Mouse (Mus musculus) cerebellum, adult 9-10 months (tissue): Measurements from ENCODE around the gene Fuom.

Experiments
- DNase-seq: peaks from one replicate; pipeline ENCODE4 v3.0.0; 2022

Gene Fuom

GRCm38 (mm10) chr7:140098466-140098865, 3.8 kb downstream of the Fuom start:
- no peak for DNase-seq

DNA sequence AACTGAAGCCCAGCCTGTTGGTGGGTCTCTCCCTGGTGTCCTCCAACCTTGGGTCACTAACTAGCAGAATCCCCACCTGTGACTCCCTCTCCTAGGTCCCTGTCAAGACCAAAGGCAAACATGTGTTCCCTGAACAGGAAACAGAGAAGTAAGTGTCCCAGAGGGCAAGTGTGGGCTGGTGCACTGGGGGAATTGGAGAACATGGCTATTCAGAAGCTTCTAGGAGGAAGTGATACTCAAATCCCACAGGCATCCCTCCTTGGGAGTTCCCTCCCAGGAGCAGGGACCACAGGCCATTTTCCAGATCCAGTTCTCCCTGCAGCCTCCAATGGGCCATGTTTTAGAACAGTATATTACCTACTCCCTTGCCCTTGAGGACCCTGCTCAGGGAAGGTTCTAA, 6.2 kb downstream of the Fuom start:
- DNase-seq = no peak

GRCm38 (mm10) chr7:140095556-140095955, 6.7 kb downstream of the Fuom start:
- no peak for DNase-seq

DNA sequence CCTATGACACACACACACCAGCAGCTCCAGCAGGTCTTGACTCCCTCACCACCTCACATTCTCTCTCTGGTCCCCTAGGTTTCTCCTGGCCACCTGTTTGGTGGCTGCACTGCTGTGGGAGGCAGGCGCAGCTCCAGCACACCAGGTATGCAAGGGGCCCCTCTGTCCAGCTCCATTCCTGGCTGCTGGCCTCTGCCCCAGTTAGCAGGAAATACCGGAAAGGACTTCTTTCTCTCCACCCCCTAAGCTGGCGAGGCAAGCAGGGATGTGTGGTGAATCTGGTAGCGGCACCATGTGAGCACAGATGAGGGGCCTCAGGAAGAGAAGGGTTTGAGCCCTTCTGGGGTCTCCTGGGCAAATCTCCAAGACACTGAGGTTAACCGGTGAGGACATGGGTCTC, 7.3 kb downstream of the Fuom start:
- DNase-seq = no peak

DNA sequence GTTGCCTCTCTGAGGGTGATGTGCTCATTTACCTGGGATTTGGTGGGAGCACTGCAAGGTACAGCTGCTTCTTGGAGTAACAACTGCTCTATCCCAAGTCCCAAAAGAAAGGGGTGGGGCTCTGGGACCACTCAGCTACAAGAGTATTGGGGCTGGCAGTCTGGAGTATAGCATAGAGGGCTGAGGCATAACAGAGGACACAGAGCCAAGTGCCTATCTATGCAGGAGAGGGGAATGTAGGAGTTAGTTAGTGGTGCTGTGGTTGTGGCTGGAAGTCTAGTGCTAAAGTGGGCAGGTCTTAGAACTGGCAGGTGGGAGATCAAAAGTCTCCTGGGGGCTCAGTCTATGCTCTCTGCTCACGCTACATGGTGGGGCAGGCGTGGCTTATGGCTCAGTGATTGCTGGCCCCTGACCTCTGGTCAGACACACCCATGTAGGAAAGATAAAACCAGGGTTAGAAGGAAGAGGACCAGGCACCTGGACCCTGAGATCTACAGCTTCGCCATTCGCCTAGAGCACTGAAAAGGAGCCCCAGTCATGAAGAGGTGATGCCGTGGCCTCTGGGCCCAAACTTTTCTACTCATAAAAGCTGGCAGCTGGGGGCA, 9.2 kb downstream of the Fuom start, which contains the start of gene Prap1:
Prap1 (plus strand) TSS at position 472 of the 605 bp plus-strand sequence.
- no peak for DNase-seq

- DNase-seq = no peak
These were observed 11.6 kb downstream of the Fuom start for GRCm38 (mm10) chr7:140090601-140091000.

DNA sequence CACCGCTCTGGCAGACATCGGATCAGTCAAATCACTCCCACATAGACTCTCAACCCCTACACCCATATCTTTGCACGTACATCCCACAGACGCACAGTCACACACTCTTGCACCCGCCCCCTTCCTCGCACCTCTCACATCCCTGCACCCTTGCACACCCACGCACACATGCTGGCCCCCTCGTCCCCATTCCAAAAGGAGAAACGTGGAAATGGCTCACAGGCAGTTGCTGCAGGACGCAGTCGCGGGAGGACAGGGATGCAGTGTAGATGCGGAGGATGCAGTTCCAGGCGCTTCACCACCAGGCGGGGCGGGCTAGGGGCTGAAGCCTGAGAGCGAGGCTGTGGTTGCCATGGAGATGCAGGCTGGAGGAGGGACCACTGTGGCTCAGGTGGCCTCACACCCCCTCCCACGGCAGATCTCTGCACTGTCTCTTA, 20.0 kb downstream of the Fuom start, which contains the start of gene Caly:
Caly (minus strand) TSS at position 307 of the 437 bp plus-strand sequence.
- DNase-seq = peak; percentile 82

GRCm38 (mm10) chr7:140081408-140082241, 20.6 kb downstream of the Fuom start:
- peak; percentile 72 for DNase-seq

DNA sequence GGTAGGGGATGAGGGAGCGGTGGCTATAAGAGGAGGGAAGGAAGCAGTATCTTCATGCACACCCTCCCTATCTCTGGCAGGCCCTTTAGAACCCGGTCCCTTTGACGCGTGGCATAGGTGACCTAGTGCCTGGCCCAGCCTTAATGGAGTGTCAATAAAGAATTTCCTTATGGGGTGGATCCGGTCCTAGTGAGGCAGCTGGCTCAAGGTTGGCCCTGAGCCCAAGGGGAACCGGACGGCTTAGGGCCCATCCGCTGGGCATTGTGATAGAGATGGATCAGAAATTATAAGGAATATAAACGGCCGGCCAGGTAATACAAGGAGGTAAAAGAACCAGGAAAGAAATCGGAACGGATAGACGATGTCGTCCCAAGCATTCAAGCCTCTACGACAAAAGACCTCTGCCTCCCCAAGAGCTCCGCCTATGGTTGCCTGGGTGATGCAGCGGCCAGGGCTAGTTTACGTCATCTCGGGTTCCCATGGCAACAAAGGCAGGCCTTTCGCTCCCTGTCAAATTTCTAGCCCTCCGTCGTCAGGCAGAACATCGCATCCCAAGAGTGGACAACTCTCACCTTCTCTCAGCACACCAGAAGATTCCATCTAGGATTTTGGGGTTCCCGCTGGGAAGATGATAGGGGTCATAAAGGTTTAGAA, 21.6 kb downstream of the Fuom start:
- DNase-seq = peak; percentile 95

GRCm38 (mm10) chr7:140078711-140079110, 23.5 kb downstream of the Fuom start:
- DNase-seq = peak; percentile 81

- no peak for DNase-seq
These were observed 24.5 kb downstream of the Fuom start for GRCm38 (mm10) chr7:140077698-140078097.

DNA sequence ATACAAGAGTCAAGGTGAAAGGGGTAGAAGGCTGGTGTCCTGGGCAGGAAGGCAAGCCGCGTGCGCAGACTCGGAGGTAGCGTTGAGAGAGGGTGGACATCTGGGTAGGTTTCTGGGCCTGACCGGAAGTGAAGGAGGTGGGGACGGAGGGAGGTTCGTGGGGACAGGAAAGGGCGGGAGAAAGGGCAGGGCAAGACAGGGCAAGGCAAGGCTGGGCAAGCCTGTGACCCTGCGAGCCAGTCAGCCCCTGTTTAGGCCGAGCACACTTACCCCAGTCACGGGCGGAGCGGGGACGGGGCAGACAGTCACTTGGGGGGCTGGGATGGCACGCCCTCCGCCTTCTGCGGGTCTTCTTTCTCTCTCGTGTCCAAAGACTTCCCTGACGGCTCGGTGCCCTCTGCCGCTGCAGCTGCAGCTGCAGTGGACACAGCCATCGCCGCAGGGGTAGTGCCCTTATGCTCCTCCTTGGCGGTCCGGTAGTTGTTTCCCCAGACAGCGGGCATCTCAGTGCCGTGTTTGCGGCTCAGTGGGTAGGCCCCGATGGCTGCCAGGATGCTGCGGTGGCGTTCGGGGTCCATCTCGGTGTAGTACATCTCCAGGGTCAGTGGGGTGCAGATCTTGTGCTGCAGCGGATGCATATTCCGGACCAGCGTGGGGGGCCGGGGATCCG, 32.1 kb downstream of the Fuom start:
- no peak for DNase-seq

- DNase-seq = no peak
These were observed 34.8 kb downstream of the Fuom start for GRCm38 (mm10) chr7:140067397-140067796.

GRCm38 (mm10) chr7:140063092-140063491, 39.1 kb downstream of the Fuom start:
- DNase-seq = peak; percentile 68

- DNase-seq = no peak
These were observed 39.9 kb downstream of the Fuom start for GRCm38 (mm10) chr7:140062307-140062706.

- DNase-seq = no peak
These were observed 40.5 kb downstream of the Fuom start for GRCm38 (mm10) chr7:140061832-140062130.

DNA sequence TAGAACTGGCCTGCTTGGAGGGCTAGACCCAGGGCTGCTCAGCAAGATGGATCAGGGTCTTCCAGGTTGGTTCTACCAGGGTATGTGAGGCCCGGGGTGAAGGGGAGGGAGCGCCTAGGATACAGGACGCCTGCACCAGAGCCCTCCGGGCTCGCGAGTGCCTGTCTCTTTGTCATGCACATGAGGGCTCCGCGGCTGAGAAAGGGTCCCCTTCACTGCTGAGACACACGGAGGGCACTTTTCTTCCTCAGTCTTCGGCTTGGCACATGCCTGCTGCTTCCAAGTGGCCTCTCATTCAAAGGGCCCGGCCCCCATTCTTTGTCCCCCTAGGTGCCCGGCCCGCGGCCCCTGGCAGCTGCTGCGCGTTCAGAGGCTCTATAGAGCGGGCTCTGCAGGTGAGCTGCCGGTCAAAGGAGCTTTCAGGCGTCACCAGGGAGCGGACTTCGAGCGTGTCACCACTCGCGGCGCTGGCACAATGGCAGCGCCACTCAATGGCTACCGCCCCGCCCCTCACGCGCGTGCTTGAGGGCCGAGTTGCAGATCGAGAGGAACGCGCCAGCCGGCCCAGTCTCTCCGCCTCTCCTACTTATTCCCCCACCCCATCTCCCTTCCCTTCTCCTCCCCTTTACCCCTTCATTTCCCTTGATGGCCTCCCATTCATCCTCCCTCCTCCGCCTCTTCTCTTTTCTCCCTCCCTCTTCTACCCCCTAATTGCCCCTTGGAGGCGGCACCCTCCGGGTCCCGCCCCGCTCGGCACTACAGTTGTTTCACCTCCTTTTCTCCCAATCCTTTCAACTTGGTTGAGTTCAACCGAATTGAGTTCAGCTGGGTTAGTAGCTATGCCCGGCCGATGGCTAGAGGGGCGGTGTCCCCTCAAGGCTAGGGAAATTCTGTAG, 41.1 kb downstream of the Fuom start:
- no peak for DNase-seq

DNA sequence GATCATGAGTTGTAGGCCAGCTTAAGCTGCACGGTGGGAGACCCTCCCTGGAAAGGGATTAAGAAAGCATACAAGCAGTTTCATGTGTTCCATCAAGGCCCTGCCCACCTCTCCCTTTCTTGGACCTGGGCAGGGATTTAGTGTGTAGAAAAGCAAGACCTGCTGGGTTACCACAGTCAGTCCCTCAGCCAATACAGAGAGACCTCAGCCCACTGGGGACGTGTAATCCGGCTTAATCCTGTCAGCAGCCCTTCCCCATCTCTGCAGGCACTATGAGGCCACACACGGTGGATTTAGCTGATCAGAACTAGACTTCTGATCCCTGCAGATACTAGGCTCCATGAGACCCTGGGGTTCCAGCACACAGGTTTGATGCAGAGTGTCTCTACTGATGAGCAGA, 42.6 kb downstream of the Fuom start:
- DNase-seq = no peak

DNA sequence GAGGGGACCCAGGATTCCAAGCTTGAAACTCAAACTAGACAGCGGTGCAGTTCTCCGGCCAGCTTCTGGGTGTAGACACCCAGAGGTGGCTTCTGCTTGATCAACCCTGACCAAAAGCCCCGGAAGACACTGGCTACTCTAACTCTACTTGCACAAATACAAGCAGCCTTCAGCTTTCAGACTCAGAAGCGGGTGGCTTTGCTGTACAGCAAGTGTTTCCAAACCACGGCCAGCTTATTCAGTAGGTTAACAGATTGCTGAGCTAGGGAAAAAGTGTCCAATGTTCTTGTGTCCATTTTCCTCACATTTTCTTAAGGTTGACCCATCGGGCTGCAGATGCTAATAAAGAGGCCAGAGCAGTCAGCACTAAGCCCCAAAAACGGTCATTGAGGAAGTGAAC, 43.7 kb downstream of the Fuom start:
- no peak for DNase-seq

DNA sequence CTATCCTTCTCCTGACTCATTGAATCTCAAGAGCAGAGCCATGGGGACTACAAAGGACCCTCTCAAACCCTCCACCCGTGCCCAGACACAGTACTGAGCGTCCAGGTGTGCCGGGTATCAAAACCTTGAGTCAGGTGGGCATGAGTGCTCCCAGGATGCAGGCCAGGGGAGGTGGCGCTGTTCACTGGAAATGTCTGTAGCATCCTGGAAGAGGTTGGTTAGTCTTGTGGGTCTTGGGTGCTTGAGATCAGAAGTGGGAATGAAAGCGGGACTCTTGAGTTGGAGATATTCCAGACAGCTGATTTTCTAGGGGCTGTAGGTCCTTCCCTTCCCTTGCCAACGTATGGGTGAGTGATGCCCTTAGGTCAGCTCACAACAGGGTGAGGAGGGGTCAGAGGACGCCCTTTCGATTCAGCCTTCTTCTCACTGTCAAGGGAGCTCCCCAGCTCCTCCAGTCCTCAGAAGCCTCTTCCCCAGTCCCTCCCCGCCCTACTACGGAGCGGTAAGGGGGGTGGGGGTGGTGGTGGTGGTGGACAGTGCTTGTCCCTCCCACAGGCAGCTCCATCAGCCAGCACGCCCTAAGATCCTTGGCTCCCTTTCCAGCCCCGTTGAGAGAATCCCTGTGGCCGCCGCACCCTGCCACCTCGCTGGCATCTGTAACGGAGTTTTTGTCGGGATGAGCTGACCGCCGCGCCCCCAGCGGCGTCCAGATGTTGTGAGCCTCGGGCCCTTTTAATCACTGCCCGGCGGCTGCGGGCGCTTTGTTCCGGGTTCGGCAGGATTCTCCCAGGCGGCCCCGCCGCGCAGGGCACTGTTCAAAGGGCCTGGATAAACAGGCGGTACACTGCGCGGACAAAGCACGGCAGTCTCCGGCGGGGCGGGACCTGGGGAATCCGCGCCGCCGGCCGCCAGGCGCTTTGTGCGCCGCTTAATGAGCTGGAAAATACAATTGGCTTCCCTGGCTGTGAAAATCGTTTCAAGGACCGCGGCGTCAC, 44.5 kb downstream of the Fuom start:
- DNase-seq = no peak

DNA sequence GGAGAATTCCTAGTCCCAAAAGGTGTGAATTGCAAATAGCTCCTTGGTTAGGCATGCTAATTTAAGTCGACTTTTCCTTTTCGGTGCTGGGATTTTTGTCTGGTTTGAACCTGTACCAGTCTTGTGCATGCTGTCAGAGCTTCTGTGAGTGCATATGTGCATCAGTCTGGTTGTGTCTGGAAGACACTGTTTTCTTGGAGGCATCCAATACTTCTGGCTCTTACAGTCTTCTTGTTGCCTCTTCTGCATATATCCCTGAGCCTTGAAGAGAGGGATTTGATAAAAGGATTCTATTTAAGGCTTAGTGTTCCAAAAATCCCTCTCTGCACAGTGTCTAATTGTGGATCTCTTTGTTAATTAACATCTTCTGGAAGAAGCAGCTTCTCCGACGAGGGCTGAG, 48.1 kb downstream of the Fuom start:
- no peak for DNase-seq
